Mouse (Mus musculus) frontal cortex, postnatal 36 days (tissue): ENCODE measurements at regions not wholly inside any gene's neighbourhood (a gene's known extent, or its start where the extent isn't known, plus 50 kb on each side); places are given as distances from the start of the nearest gene placed in this dataset.
A peak's percentile ranks its signal among the peaks of the same experiment; 100 is the strongest.

Experiments
- DNase-seq, 2 experiments: peaks; one replicate each; pipeline ENCODE4 v3.0.0; 2022; ENCODE audit warnings: low spot score in 2 of 2

- no peak for DNase-seq
Observed at GRCm38 (mm10) chr9:30848249-30848648, 74.0 kb downstream of the Adamts15 start.

- no peak for DNase-seq
Observed at GRCm38 (mm10) chr9:30845609-30846290, 76.5 kb downstream of the Adamts15 start.

- DNase-seq, result peak in 1 of 2 experiments; percentile 6
Observed at GRCm38 (mm10) chr9:30844079-30844563, 78.1 kb downstream of the Adamts15 start.

DNA sequence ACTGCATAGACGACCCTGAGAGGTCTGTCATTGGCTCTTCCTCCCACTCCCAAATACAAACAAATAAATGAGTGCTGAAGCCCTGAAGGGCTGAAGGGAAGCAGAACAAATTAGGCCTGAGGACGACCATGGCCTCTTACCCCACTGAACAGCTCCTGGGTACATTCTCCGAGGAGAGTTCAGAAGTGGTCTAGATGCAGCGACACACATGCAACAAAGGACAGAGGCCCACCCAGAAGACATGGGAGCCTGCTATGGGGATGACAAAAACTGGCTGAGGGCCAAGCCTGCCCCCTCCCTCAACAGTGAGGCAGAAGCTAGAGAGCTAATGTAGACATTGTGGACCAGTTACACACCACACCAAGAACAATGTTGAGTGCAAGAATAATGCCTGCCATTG is 87.3 kb downstream of the Adamts15 start:
- DNase-seq, result no peak

- DNase-seq, result no peak
Observed at GRCm38 (mm10) chr9:30834565-30834905, 87.7 kb downstream of the Adamts15 start.

DNA sequence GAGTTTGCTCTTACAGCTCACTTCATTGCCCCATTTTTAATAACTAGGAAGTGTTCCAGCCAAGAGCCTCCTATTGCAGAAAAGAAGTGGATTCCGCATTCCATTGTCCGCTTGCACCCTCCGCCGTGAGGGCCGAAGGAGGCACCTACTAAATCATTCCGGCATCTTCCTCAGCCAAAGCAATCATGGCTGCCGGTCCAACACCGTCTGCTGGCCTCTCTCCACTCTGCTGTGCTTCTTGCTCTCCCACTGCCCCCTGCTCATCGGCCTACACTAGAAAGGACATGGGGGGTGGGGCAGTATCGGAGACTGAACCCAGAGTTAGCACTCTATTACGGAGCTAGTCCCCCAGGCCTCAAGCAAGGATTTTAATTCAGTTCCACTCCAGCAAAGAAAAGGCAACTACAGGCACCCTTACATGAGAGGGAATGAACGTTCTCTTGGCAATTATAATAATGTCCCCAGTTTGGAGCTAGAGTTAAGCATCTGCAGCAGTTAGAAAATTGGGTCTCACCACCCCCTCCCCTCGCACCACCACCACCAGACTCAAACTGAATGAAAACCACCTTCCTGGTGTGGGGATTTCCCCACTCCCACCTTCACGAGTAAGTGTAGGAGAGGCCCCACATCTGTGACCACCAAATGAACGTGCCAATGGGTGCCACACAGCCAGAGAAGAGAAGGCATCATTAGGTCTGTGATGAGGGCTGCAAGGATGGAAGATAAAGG is 88.3 kb downstream of the Adamts15 start:
- DNase-seq, result no peak

DNA sequence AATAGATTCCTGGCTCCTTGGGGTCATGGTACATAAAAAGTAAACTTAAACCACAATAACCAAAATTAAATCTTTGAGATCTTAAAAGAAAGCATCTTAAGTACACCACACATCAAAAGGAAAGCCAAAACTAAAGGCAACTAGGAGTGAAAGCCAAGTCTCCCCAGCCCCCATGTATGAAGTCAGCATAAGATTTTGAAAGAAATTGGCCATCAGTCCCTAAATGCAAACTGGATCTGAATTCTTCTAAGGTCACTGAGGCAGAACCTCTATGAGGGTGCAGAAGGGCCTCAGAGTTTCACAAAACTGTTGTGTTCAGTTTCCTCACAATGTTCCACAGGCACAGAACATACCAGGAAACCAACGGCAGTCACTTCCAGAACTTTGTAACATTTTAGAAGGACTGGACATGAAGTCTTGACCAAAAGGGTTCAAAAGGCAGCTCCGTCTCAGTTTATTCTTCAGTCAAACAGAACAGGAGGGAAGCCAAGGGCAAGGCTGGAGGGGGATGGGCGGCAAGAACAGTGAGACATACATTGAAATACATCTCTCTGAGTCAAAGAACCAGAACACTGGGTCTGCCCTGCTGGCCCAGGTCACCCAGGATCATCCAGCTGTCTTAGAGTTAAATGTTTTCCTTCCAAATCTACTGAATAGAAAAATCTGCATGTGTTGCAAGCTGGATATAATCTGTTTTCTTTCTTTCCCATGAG is 92.9 kb downstream of the Adamts15 start:
- no peak for DNase-seq

DNA sequence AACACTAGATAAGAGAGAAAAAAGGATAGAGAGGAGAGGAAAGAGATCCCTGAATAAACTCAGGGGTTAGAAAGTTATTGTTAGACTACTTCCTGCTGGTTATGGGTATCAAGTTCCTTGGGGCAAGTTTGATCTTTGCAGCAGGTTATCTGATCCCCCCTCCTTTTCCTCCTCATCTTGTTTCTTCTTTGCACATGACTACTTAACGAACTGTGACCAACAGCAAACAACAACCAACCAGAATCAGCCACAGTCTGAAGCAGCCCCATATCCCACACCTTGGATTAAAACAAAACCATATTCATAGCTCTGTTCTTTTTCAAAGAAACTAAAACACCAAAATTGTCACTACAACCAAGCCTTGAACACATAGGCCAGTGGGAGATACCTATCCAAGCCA is 94.5 kb downstream of the Adamts15 start:
- DNase-seq, result no peak

DNA sequence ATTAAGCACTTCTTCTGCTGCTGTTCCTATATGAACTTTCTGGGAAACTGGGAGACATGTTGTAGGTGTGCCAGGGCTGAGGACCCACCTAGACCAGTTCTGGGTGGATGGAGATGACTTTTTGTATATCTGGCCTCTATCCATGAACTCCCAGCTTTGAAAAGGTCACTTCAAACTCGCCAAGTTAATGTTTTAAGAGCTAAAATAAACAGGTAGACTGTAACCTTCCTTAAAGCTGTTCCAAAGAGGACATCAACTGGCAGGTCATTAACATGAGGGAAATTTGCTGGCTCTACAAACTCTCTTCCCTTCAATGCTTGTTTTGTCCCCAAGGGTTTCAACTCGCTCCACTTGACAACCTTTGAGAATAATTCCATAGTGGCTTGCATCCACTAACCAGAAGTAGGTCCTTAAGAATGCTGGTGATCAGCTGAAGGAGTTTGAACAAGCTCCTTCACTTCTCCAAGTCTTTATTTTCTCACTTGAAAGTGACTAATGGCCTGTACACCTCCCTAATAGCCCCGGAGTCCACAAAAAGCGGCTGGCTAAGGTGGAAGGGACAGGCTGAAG is 98.1 kb downstream of the Adamts15 start:
- no peak for DNase-seq

DNA sequence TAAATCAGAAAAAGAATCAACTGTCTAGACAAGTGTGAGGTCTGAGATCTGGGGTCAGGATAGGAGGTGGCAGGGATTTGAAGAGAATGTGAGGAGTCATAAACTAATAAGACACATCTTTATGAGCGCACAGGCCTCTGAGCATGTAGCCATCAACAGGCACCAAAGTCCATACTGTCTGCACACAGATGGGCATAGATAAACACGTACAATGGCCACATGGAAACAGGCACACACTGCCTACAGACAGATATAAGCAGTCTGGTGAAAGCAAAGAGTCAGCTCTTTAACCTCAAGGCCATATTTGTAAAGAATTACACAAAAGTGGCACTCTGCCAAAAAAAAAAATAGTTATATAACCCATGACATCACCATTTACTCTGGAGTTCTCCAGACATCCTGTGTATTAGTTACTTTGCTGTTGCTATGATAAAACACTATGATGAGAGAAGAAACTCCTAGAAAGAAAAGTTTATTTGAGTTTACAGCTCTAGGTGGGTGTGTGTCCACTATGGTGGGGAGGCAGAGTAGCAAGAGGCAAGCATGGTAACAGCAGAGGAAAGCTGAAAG is 101.4 kb downstream of the Adamts15 start:
- no peak for DNase-seq

GRCm38 (mm10) chr9:30813246-30813645 is 109.0 kb downstream of the Adamts15 start:
- no peak for DNase-seq

DNA sequence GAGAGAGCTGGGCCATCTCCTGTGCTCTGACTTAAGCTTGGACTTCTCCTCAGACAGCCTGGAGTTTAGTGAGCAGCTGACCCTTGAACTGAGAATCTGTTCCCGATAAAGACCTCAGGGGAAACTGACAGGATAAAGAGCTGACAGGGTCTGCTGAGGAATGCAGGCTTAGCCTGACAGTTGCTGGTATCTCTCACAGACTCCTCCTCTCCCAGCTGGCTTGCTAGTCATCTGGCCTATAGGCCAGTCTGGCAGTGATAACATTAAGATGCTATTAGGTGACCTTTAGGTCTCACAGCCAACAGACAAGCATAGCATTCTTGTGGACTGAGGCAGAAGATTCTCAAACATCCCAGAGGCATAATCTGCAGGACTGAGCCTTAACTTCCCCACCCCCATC is 111.4 kb downstream of the Adamts15 start:
- no peak for DNase-seq

- DNase-seq, result no peak
Observed at GRCm38 (mm10) chr9:30810290-30810689, 112.0 kb downstream of the Adamts15 start.

DNA sequence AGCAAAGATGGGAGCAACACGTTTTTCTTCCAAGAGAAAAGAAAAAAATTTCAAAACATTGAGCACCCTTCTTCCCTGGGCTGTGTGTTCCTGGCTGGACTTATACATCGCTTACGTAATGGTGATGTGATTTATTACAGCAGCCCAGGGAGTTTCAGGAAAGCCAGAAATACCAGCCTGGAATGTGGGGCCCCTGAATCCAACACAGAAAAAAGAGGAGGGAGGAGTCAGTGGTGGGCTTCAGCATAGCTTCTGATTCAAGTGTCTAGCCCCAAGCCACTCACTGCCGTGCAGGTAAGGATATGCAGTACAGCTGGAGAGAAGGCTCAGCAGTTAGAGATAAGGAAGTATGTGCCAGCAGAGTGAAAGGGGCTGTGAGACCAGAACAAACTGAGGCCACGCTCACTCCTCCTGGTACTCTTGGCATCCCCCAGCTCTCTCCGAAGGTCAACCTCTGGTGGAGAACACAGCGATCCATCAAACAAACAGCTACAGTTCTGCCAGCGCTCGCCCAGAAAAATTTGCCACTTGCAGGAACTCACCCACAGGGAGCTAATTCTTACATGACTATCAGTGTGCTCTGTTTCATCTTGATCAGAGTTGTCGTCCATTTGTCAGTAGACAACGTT is 113.3 kb downstream of the Adamts15 start:
- no peak for DNase-seq

DNA sequence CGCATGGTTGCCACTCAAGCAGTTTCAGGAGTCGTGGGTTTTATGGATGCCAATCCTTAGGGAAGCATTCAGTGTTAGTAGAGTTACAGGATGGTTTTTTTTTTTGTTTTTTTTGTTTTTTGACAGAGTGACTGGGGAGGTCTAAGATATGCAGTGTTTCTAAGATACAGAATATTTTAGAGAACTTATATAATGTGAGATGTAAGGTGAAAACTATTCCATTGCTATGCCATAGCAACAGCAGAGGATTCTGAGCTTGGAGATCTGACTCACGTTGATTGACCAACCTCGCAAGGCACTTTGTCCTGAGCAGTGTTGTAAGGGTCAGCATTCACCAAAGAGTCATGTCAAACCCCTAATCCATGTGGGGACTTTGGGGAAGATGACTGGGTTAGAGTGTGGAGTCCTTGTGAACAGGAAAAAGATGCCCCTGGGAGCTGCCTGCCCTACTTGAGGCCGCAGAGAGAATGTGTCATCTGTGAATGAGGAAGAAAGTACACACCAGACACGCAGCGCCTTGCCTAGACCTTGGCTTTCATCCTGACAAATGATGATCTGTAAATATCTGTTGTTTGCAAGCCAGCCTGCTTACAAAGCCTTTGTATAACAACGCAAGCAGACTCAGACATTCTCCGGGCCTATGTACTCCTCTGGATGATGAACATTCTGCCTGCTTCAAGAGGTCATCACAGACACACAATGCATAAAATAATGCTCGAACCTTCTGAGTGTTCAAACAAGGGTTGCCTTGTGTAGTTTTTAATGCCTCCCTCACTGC is 118.3 kb downstream of the Adamts15 start:
- DNase-seq, result peak; percentile 3 to 6

GRCm38 (mm10) chr9:30802826-30803225 is 119.4 kb downstream of the Adamts15 start:
- no peak for DNase-seq

- no peak for DNase-seq
Observed at GRCm38 (mm10) chr9:30794701-30795407, 127.4 kb downstream of the Adamts15 start.

- DNase-seq, result no peak
Observed at GRCm38 (mm10) chr9:30781221-30781620, 141.0 kb downstream of the Adamts15 start.

DNA sequence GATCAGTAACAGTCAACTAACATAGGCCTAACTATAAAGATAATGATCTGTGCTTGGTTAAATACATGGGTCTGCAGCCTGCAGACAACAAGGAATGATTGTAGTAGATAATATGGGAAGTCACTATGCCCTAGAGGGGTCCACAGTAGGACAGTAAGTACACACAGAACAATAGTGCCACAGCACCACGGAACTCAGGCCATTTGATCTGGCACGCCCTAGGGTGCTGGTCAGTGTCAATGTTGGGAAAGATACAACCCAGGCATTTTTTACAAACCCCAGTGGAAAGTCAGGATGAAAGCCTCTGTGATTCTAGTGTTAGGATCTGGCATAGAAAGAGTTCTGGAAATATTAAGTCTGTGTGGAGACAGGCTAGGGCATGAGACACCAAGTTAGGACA is 144.4 kb downstream of the Adamts15 start:
- no peak for DNase-seq

DNA sequence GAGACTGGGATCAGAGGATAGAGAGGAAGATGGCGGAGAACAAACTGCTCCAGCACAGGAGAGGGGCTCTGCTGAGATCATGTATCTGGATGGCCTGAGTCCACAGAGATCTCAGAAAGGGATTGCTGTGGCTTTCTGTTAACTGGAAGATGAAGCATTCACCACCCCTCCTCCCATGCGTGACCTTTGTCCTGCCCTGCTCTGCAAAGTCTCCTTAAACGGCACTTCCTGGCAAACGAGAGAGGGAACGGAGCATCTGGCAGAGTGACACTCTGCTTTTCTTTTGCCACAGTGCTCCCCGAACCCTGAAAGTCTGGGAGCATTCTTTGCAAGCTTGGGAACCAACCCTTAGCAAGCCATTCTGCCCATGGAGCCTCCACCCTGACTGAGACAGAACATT is 147.1 kb downstream of the Adamts15 start:
- no peak for DNase-seq
